Mouse (Mus musculus): ENCODE measurements at regions not wholly inside any gene's neighbourhood (a gene's known extent, or its start where the extent isn't known, plus 50 kb on each side); places are given as distances from the start of the nearest gene placed in this dataset.

DNA sequence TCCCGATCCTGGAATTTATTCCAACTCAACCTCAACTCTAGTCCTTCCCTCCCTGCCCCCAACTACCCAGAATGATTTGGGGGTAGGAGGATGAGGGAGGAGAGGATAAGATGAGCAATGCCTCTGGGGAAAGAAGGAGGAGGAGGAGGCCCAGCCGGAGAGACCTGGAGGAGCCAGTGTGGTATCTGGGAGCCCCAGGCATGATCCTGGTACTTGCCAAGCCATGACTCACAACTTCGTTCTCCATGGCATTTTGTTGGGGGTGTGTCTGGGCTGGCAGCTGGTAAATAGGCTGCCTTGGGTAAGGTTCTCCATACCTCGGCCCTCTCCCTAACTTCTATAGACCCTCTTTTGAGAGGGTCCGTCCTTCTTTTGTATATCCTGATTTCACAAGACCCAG is 81.2 kb upstream of the Hoxc13 start:
- no peaks in the 10 kb centered on the region for H3K9me3 ChIP-seq (ENCODE audit: control insufficient read depth, low read length)
- H3K36me3 ChIP-seq (ENCODE audit: control insufficient read depth, insufficient read depth, low read length): no peaks in the 10 kb centered on the region
- H3K4me3 ChIP-seq (replicated peaks; ENCODE audit: low read length): no peak overlapping the region
- no peak overlapping the region for H3K27ac ChIP-seq (replicated peaks; ENCODE audit: low read depth, low read length)
- ATAC-seq (ENCODE audit: low FRiP score, low read depth): no peak
- TF ChIP-seq POLR2A (IDR thresholded peaks at IDR 0.05; ENCODE audit: borderline replicate concordance, extremely low read depth, insufficient read depth, insufficient read length): no peak
- 73% methylated on average over 5 of the region's 5 CpGs for WGBS
- H3K4me2 ChIP-seq (replicated peaks; ENCODE audit: low read depth, low read length, severe bottlenecking): no peak overlapping the region
- H3K27me3 ChIP-seq (ENCODE audit: control insufficient read depth, insufficient read depth, low read length): no peaks in the 10 kb centered on the region
- no peak for DNase-seq (ENCODE audit: low spot score)
- H3K9ac ChIP-seq (ENCODE audit: low read depth, low read length, severe bottlenecking): no peak overlapping the region
- H3K4me1 ChIP-seq (ENCODE audit: control insufficient read depth, insufficient read depth, low read length): no peaks in the 10 kb centered on the region

DNA sequence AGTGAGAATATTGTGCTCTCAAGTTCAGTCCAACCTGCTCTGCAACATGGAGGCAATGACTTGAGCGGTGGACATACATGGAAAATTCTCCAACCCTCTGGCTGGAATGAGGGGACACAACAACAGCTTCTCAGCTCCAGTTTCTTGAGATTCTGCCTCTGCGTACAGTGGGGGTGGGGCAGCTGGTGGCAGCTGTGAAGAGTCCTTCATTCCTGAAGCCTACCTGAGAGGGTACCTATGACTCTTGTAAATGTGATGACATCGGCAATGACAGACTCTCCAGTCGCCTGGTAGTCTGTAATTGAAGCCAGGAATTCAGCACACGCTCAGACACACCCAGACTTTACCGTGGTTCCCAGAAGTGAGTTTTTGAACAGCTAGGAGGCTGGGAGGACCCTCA is 58.5 kb upstream of the Hoxc13 start:
- Histone ChIP-seq H3K36me3 (ENCODE audit: control insufficient read depth, insufficient read depth, low read length) (no peaks in the 10 kb centered on the region), H3K4me1 (ENCODE audit: control insufficient read depth, insufficient read depth, low read length) (no peaks in the 10 kb centered on the region), H3K9ac (ENCODE audit: low read depth, low read length, severe bottlenecking) (no peak overlapping the region), H3K4me2 (replicated peaks; ENCODE audit: low read depth, low read length, severe bottlenecking) (no peak overlapping the region), H3K27ac (replicated peaks; ENCODE audit: low read depth, low read length) (no peak overlapping the region), H3K9me3 (ENCODE audit: control insufficient read depth, low read length) (no peaks in the 10 kb centered on the region), H3K27me3 (ENCODE audit: control insufficient read depth, insufficient read depth, low read length) (no peaks in the 10 kb centered on the region), H3K4me3 (replicated peaks; ENCODE audit: low read length) (no peak overlapping the region)
- ATAC-seq (ENCODE audit: low FRiP score, low read depth): no peak
- TF ChIP-seq POLR2A (IDR thresholded peaks at IDR 0.05; ENCODE audit: borderline replicate concordance, extremely low read depth, insufficient read depth, insufficient read length): no peak
- WGBS: 55% methylated on average over 6 of the region's 6 CpGs
- no peak for DNase-seq (ENCODE audit: low spot score)

DNA sequence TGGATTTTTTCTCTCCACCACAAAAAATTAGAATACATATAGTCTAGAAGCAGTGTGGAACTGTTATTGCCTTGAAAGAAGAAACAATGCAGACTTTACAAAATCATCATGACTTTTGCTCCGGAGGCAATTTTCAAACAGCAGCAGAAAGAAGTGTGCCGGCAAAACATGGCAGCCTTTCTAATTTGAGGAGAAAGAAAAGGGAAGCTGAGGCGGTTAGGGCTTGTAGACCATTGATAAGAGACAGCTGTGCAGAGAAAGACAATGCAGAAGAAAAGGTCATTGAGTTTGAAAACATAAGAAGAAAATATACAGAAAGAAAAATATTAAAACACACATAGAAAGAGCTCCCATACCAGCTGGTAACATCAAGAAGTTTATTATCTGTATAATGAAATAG is 54.1 kb upstream of the Hoxc13 start:
- ATAC-seq (ENCODE audit: low FRiP score, low read depth): no peak
- 83% methylated on average over 3 of the region's 3 CpGs for WGBS
- DNase-seq (ENCODE audit: low spot score): no peak

More for the DNA sequence above, 54.1 kb upstream of the Hoxc13 start:
- Histone ChIP-seq H3K9ac (ENCODE audit: low read depth, low read length, severe bottlenecking) (no peak overlapping the region), H3K9me3 (ENCODE audit: control insufficient read depth, low read length) (no peaks in the 10 kb centered on the region), H3K4me1 (ENCODE audit: control insufficient read depth, insufficient read depth, low read length) (no peaks in the 10 kb centered on the region), H3K4me2 (replicated peaks; ENCODE audit: low read depth, low read length, severe bottlenecking) (no peak overlapping the region), H3K27ac (replicated peaks; ENCODE audit: low read depth, low read length) (no peak overlapping the region), H3K4me3 (replicated peaks; ENCODE audit: low read length) (no peak overlapping the region), H3K27me3 (ENCODE audit: control insufficient read depth, insufficient read depth, low read length) (no peaks in the 10 kb centered on the region), H3K36me3 (ENCODE audit: control insufficient read depth, insufficient read depth, low read length) (no peaks in the 10 kb centered on the region)
- no peak for TF ChIP-seq POLR2A (IDR thresholded peaks at IDR 0.05; ENCODE audit: borderline replicate concordance, extremely low read depth, insufficient read depth, insufficient read length)

Measured in limb, embryonic 14.5 days (tissue).